Mouse (Mus musculus) forebrain, embryonic 14.5 days (tissue): ENCODE results near the gene Sema3b. TPM values are rescaled to one million over a fixed set of nuclear protein-coding genes. Genes with fewer than 3 reads are reported as not detected.

ENCODE experiments used
- polyA plus RNA-seq: library from polyadenylated mRNA; unstranded; fragments of >200 nt; fragmentation: Nextera tagmentation; extraction: Ambion mirVana; gene quantifications from 2 replicates; pipeline ENCODE4 v1.2.1, GENCODE M21; 2014

The Sema3b gene
- polyA plus RNA-seq, 1 experiment from 2014 or later = 0.85 TPM

Other genes with a start within 250 kb of the Sema3b start
- gene Cacna2d2, start 209.6 kb downstream of the Sema3b start, polyA plus RNA-seq = 4.2 and 4.3 TPM in 2 replicates
- 44.4 and 53.4 TPM in 2 replicates for gene Tmem115, start 75.3 kb downstream of the Sema3b start, polyA plus RNA-seq
- gene Cyb561d2, start 67.0 kb downstream of the Sema3b start, polyA plus RNA-seq = 33.1 and 38.0 TPM in 2 replicates
- 83.2 and 83.8 TPM in 2 replicates for gene Nprl2, start 67.0 kb downstream of the Sema3b start, polyA plus RNA-seq
- gene Zmynd10, start 61.9 kb downstream of the Sema3b start, polyA plus RNA-seq = 4.3 and 4.6 TPM in 2 replicates
- 34.7 and 37.1 TPM in 2 replicates for gene Rassf1, start 57.7 kb downstream of the Sema3b start, polyA plus RNA-seq
- gene Tusc2, start 46.0 kb downstream of the Sema3b start, polyA plus RNA-seq = 105 and 107 TPM in 2 replicates
- 98.0 and 109 TPM in 2 replicates for gene Hyal2, start 41.3 kb downstream of the Sema3b start, polyA plus RNA-seq
- gene Hyal1, start 32.3 kb downstream of the Sema3b start, polyA plus RNA-seq = 2.6 and 3.3 TPM in 2 replicates
- 17.4 and 18.7 TPM in 2 replicates for gene Naa80, start 30.3 kb downstream of the Sema3b start, polyA plus RNA-seq
- gene Hyal3, start 28.4 kb downstream of the Sema3b start, polyA plus RNA-seq = 0.66 and 1.0 TPM in 2 replicates
- 18.7 and 19.1 TPM in 2 replicates for gene Ifrd2, start 21.6 kb downstream of the Sema3b start, polyA plus RNA-seq
- 371 and 423 TPM in 2 replicates for gene Gnai2, start 26.1 kb upstream of the Sema3b start, polyA plus RNA-seq
- gene Slc38a3, start 60.3 kb upstream of the Sema3b start, polyA plus RNA-seq = 32.8 and 32.9 TPM in 2 replicates
- 0.28 and 0.66 TPM in 2 replicates for gene Gnat1, start 70.5 kb upstream of the Sema3b start, polyA plus RNA-seq
- gene Sema3f, start 101.2 kb upstream of the Sema3b start, polyA plus RNA-seq = 7.4 and 12.2 TPM in 2 replicates
- 188 and 210 TPM in 2 replicates for gene Rbm5, start 161.8 kb upstream of the Sema3b start, polyA plus RNA-seq